8 mouse cellular contexts compared by ENCODE assay signal in genomic region chr17:46161179-46161578, GRCm38 (mm10). TPM values are rescaled to one million over a fixed set of nuclear protein-coding genes. Genes with fewer than 3 reads are reported as not detected.
DNase-seq lines count a peak whose midpoint lies in the region; ATAC-seq and TF ChIP-seq lines count a peak whose summit lies in the region.

No protein-coding gene starts in this region.

- H3K27me3 ChIP-seq in kidney, embryonic 15.5 days: no peaks in the 10 kb centered on the region
- no peaks in the 10 kb centered on the region for H3K27me3 ChIP-seq in heart, postnatal 0 days (ENCODE audit: control insufficient read depth, insufficient read depth, low read length)

- WGBS in kidney, embryonic 15.5 days: under 1% methylated on average over 19 of the region's 19 CpGs
- WGBS in heart, postnatal 0 days: 1% methylated on average over 19 of the region's 19 CpGs

- TF ChIP-seq EP300 in heart, postnatal 0 days (IDR thresholded peaks at IDR 0.05; ENCODE audit: low read depth): no peak

- peak overlapping the region; percentile 75 for H3K9ac ChIP-seq in kidney, embryonic 15.5 days
- H3K9ac ChIP-seq in heart, postnatal 0 days (replicated peaks; ENCODE audit: low read depth, low read length): peak overlapping the region; percentile 85

- peaks cover 34% of the 10 kb centered on the region for H3K36me3 ChIP-seq in kidney, embryonic 15.5 days
- peaks cover 25% of the 10 kb centered on the region for H3K36me3 ChIP-seq in heart, postnatal 0 days (replicated peaks; ENCODE audit: control insufficient read depth, insufficient read depth, low read length)

- DNase-seq in kidney, postnatal 14 days: no peak
- DNase-seq in heart, postnatal 0 days (ENCODE audit: low spot score): peak; percentile 44
- peak; percentile 68 for DNase-seq in lung, postnatal 10 days
- DNase-seq in cerebellum, adult 11 months: no peak
- DNase-seq in left cerebral cortex, postnatal 10 days (ENCODE audit: extremely low spot score in 1 of 2, low spot score in 2 of 2): no peak
- DNase-seq in kidney, postnatal 36 days: no peak

- peak overlapping the region; percentile 95 for H3K27ac ChIP-seq in kidney, embryonic 15.5 days
- peak overlapping the region; percentile 47 for H3K27ac ChIP-seq in bone marrow macrophage, adult 2 months (ENCODE audit: insufficient read depth, low read depth, low read length)
- peak overlapping the region; percentile 86 for H3K27ac ChIP-seq in heart, postnatal 0 days (ENCODE audit: low read depth)

- peak; percentile 26 for ATAC-seq in kidney, embryonic 15.5 days (replicated peaks; ENCODE audit: low FRiP score)
- no peak for ATAC-seq in heart, postnatal 0 days (ENCODE audit: insufficient read depth, low read depth)

- H3K4me1 ChIP-seq in kidney, embryonic 15.5 days: peaks cover 30% of the 10 kb centered on the region
- H3K4me1 ChIP-seq in bone marrow macrophage, adult 2 months (ENCODE audit: control insufficient read depth, insufficient read depth, low read length): peaks cover 20% of the 10 kb centered on the region
- H3K4me1 ChIP-seq in heart, postnatal 0 days (ENCODE audit: control insufficient read depth, insufficient read depth): peaks cover 21% of the 10 kb centered on the region

- no peaks in the 10 kb centered on the region for H3K9me3 ChIP-seq in kidney, embryonic 15.5 days (replicated peaks)
- no peaks in the 10 kb centered on the region for H3K9me3 ChIP-seq in heart, postnatal 0 days (replicated peaks; ENCODE audit: control insufficient read depth, low read length)

- peak overlapping the region; percentile 88 for H3K4me3 ChIP-seq in kidney, embryonic 15.5 days (replicated peaks)
- peak overlapping the region; percentile 89 for H3K4me3 ChIP-seq in bone marrow macrophage, adult 2 months (ENCODE audit: insufficient read depth, low read length)
- peak overlapping the region; percentile 86 for H3K4me3 ChIP-seq in heart, postnatal 0 days (ENCODE audit: low read depth, low read length)

- no peak for TF ChIP-seq CTCF in bone marrow macrophage, adult 2 months (IDR thresholded peaks at IDR 0.05; ENCODE audit: low read depth, low read length)
- TF ChIP-seq CTCF in heart, postnatal 0 days (IDR thresholded peaks at IDR 0.05; ENCODE audit: low read depth): no peak

- H3K4me2 ChIP-seq in kidney, embryonic 15.5 days: peak overlapping the region; percentile 91
- H3K4me2 ChIP-seq in heart, postnatal 0 days (ENCODE audit: low read depth, low read length): peak overlapping the region; percentile 82

- TF ChIP-seq POLR2A in bone marrow macrophage, adult 2 months (IDR thresholded peaks at IDR 0.05; ENCODE audit: borderline replicate concordance, low read depth, low read length): no peak

- intact Hi-C loops in left cerebral cortex, postnatal 10 days (cut with DNase I): loop anchor here (10.0 kb wide), 1 partner anchor 426 kb away; the partner anchor contains the start of gene 1600014C23Rik

RNA-seq across cellular contexts. Expression of gene Gtpbp2, which starts 0.3 kb away (rescaled TPM):
- 36.8 and 44.4 TPM in 2 replicates for polyA plus RNA-seq in kidney, embryonic 15.5 days (2015; fragmentation: Nextera tagmentation; extraction: Ambion mirVana)
- polyA plus RNA-seq in bone marrow macrophage, adult 2 months (2012; ENCODE audit: insufficient read depth, insufficient read length, missing spikeins): 126 and 134 TPM in 2 replicates
- 66.4 and 99.0 TPM in 2 replicates for total RNA-seq in heart, postnatal 0 days (2014; rRNA removed; ENCODE audit: low replicate concordance)
- polyA plus RNA-seq in heart, postnatal 0 days (2015; fragmentation: Nextera tagmentation; extraction: Ambion mirVana): 24.5 and 25.8 TPM in 2 replicates
- 100 to 1,000 TPM in 1 of 2 experiments, 10 to 100 TPM in 1; 86.6 to 101 TPM for total RNA-seq in left cerebral cortex, postnatal 10 days (2021)

RNA-seq across cellular contexts. Expression of gene Mad2l1bp, which starts 7.8 kb away (rescaled TPM):
- polyA plus RNA-seq in kidney, embryonic 15.5 days (2015; fragmentation: Nextera tagmentation; extraction: Ambion mirVana): 37.5 and 39.2 TPM in 2 replicates
- polyA plus RNA-seq in bone marrow macrophage, adult 2 months (2012; ENCODE audit: insufficient read depth, insufficient read length, missing spikeins): 25.8 and 28.4 TPM in 2 replicates
- total RNA-seq in heart, postnatal 0 days (2014; rRNA removed; ENCODE audit: low replicate concordance): 19.1 and 26.9 TPM in 2 replicates
- polyA plus RNA-seq in heart, postnatal 0 days (2015; fragmentation: Nextera tagmentation; extraction: Ambion mirVana): 32.5 and 32.6 TPM in 2 replicates
- 10 to 100 TPM; 13.2 to 15.3 TPM for total RNA-seq in left cerebral cortex, postnatal 10 days (2021)

RNA-seq across cellular contexts. Expression of gene Rsph9, which starts 17.2 kb away (rescaled TPM):
- polyA plus RNA-seq in kidney, embryonic 15.5 days (2015; fragmentation: Nextera tagmentation; extraction: Ambion mirVana): 11.7 and 12.1 TPM in 2 replicates
- polyA plus RNA-seq in bone marrow macrophage, adult 2 months (2012; ENCODE audit: insufficient read depth, insufficient read length, missing spikeins): 8.6 and 12.9 TPM in 2 replicates
- total RNA-seq in heart, postnatal 0 days (2014; rRNA removed; ENCODE audit: low replicate concordance): 0.27 and 4.5 TPM in 2 replicates
- polyA plus RNA-seq in heart, postnatal 0 days (2015; fragmentation: Nextera tagmentation; extraction: Ambion mirVana): 4.2 and 4.7 TPM in 2 replicates
- 10 to 100 TPM; 33.0 to 34.8 TPM for total RNA-seq in left cerebral cortex, postnatal 10 days (2021)

RNA-seq across cellular contexts. Expression of gene Polh, which starts 41.3 kb away (rescaled TPM):
- polyA plus RNA-seq in kidney, embryonic 15.5 days (2015; fragmentation: Nextera tagmentation; extraction: Ambion mirVana): 16.5 and 17.0 TPM in 2 replicates
- 13.7 and 14.4 TPM in 2 replicates for polyA plus RNA-seq in bone marrow macrophage, adult 2 months (2012; ENCODE audit: insufficient read depth, insufficient read length, missing spikeins)
- total RNA-seq in heart, postnatal 0 days (2014; rRNA removed; ENCODE audit: low replicate concordance): 11.0 and 13.0 TPM in 2 replicates
- polyA plus RNA-seq in heart, postnatal 0 days (2015; fragmentation: Nextera tagmentation; extraction: Ambion mirVana): 7.8 and 7.9 TPM in 2 replicates
- 1 to 10 TPM; 6.3 to 7.8 TPM for total RNA-seq in left cerebral cortex, postnatal 10 days (2021)

RNA-seq across cellular contexts. Expression of gene Xpo5, which starts 41.4 kb away (rescaled TPM):
- 41.9 and 44.8 TPM in 2 replicates for polyA plus RNA-seq in kidney, embryonic 15.5 days (2015; fragmentation: Nextera tagmentation; extraction: Ambion mirVana)
- polyA plus RNA-seq in bone marrow macrophage, adult 2 months (2012; ENCODE audit: insufficient read depth, insufficient read length, missing spikeins): 16.6 and 17.3 TPM in 2 replicates
- total RNA-seq in heart, postnatal 0 days (2014; rRNA removed; ENCODE audit: low replicate concordance): 22.6 and 28.9 TPM in 2 replicates
- 9.9 and 11.7 TPM in 2 replicates for polyA plus RNA-seq in heart, postnatal 0 days (2015; fragmentation: Nextera tagmentation; extraction: Ambion mirVana)
- 10 to 100 TPM; 40.0 to 41.9 TPM for total RNA-seq in left cerebral cortex, postnatal 10 days (2021)

Comparison
In these comparisons a context has a peak if more than half of its experiments do, and no peak if none do; other contexts are left out.
1. DNase-seq: peak in heart, postnatal 0 days (single experiment) and lung, postnatal 10 days (single experiment); none in kidney, postnatal 14 days (single experiment), cerebellum, adult 11 months (single experiment), left cerebral cortex, postnatal 10 days (0 of 2) and kidney, postnatal 36 days (0 of 2).
2. Peak in every context shown above with its lines, with median percentiles within 50 percentile points of each other: H3K27ac ChIP-seq and H3K4me3 ChIP-seq.